Mouse (Mus musculus) left cerebral cortex, postnatal 10 days (tissue): ENCODE measurements around the gene Lcn12. TPM values are rescaled to one million over a fixed set of nuclear protein-coding genes. Genes with fewer than 3 reads are reported as not detected.

Source experiments
- DNase-seq, 2 experiments: peaks; one replicate each; pipeline ENCODE4 v3.0.0; 2021 to 2022; ENCODE audit warnings: low spot score in 2 of 2, mixed read lengths in 1 of 2; ENCODE audit errors: extremely low spot score in 1 of 2
- intact Hi-C: fragments of 180-260 bp; cut with DNase I; formaldehyde crosslinking; loops from one replicate; pipeline ENCODE4 v1.15.1; 2025
- microRNA-seq: library from miRNA; unstranded; fragments of <30 nt; microRNA quantifications from one replicate; pipeline ENCODE4 v1.2.0, GENCODE M21; 2022
- total RNA-seq, 2 experiments: library from RNA; stranded (reverse); gene quantifications; 2 replicates each; pipeline ENCODE4 v1.2.3; 2021

Gene Lcn12
- total RNA-seq, 2 experiments from 2014 or later, result not detected

- intact Hi-C loops, result no loop called here
- no peak for DNase-seq
Measured at GRCm38 (mm10) chr2:25465816-25466635, 27.7 kb downstream of the Lcn12 start.

DNA sequence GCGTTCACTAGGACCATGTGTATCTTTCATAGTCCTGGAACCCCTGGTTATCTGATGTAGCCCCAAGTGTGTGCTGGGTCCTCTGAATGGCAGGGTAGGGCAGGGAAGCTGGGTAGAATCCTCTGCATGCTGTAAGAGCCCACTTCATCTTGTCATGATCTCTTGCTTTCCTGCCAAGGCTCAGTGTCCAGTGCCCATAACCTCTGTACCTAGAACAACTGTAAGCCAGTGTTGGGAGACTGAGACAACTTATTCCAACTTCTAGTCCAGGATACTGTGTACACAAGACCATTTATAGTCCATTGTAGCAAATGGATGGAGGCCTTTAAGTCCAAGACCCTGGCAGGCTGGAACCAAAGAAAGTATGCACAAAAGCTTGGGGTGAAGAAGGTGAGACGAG is 28.5 kb downstream of the Lcn12 start:
- DNase-seq, result no peak
- intact Hi-C loops, result no loop called here

- intact Hi-C loops, result no loop called here
- no peak for DNase-seq
Measured at GRCm38 (mm10) chr2:25463630-25464029, 30.1 kb downstream of the Lcn12 start.

DNA sequence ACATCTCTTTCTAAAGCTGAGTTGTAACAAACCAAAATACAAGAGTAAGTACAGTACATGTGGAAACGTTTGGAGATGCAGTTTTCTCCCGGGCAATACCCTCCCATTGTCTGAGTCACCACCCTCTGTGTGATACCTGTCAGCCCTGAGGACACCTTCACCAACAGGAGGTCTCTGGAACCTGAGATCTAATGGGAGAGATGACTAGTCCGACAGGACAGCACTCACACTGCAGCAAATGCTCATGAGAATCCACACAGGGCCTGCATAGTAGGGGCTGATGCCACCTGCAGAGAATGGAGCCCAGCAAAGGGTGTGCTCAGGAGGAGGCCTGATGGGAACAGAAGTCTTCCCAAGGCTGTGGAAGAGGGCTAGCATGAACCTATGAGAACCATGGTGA is 32.3 kb downstream of the Lcn12 start:
- intact Hi-C loops, result no loop called here

DNA sequence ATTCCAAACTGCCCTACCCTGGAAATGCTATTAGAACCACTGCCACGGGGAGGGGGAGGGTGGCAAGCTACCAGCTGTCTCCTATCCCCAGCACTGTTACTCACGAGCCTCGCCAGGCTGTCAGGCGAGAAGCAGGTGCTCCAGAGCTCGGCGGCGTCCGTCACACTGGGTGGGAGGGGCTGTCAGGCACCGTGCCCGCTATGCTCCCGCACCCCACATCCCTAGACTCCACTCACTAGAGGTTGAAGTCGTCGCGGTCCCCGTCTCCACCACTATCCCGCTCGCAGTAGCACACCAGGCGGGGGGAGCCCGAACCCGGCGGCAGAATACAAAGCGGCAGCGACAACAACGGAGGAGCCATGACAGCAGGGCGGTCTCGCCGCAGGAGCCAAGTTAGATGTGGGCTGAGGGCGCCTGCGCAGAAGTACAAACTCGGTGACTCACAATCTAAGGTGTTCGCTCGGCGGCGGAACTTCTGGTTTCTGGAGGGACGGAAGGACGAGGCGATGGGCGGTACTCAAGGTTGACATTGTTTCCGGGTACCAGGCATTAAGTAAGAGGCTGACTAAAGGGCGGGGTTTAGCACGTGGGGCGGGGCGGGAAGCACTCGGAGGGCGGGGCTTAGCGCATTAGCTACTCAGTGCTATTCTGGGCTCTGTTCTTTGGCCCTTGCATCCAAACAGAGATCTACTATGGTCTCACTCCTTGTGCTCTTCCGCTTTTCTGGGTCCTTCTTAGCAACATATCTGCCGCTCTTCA is 33.0 kb downstream of the Lcn12 start, which contains the start of gene Paxx:
TSS of gene Paxx (minus strand) at position 544 of the 759 bp plus-strand sequence.
- DNase-seq, result peak; percentile 94 to 96
- intact Hi-C loops, result no loop called here

More for the DNA sequence above, 32.3 kb downstream of the Lcn12 start:
- no peak for DNase-seq

DNA sequence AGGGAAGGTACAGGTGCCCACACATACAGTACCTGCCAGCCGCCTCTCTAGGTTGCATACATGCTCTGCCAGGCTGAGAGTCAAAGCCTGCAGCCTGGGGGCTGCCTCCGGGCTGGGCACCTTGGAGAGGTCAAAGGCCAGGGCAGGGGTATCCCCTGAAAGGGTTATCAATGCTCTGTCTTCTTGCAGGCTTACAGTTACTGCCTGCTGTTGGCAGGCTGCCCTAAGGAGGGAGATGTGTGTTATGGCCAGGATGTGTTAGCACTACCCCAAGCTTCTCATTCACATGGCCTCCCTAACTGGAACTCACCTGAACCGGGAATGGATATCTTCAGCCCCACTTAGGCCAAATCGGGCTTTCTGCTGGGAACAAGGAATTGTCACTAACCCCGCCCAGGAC is 33.6 kb downstream of the Lcn12 start:
- intact Hi-C loops, result no loop called here
- DNase-seq, result peak in 1 of 2 experiments; percentile 72

DNA sequence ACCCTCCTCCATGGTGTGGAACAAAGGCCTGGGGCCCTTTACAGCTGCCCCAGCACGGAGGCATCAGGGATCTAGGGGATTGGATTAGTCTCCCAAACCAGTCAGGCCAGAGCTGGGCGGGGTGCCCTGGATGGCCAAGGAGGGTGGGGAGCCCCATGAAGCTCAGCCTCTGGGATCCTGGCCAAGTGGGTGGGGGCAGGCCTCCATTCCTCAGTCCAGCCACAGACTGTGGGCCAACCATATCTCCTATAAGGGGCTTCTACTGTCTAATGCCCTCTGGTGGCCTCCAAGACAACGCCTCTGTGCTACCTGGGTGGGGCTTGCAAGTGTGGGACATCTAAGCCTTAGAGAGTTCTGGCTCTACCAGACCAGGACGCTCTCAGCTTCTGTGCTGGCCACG is 34.8 kb downstream of the Lcn12 start:
- intact Hi-C loops, result no loop called here
- peak in 1 of 2 experiments; percentile 72 for DNase-seq

GRCm38 (mm10) chr2:25457022-25457896 is 36.5 kb downstream of the Lcn12 start:
- intact Hi-C loops, result no loop called here

GRCm38 (mm10) chr2:25456205-25456953 is 37.3 kb downstream of the Lcn12 start, which contains the start of gene Clic3:
Clic3 (plus strand) TSS chr2:25456838.
- DNase-seq, result no peak
- intact Hi-C loops, result no loop called here

More at GRCm38 (mm10) chr2:25457022-25457896, 36.5 kb downstream of the Lcn12 start:
- no peak for DNase-seq

DNA sequence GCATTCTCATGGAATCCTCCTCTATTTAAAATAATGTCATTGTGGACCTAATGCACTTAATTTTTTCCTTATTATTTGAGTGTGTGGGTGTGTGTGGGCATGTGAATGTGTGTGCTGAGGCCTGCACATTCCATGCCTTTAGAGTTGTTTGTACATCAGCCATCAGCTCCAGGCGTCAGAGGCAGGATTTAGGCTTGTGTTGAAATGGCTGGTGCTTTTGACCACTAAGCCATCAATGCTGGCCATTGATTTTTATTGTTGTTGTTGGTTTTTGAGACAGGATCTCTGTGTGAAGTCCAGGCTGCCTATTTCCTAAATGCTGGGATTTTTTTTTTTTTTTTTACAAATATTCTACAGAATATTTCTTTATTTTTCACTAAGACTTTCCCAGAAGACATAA is 40.8 kb downstream of the Lcn12 start:
- intact Hi-C loops, result no loop called here
- DNase-seq, result no peak

GRCm38 (mm10) chr2:25450853-25451647 is 42.7 kb downstream of the Lcn12 start:
- DNase-seq, result no peak
- intact Hi-C loops, result no loop called here

GRCm38 (mm10) chr2:25442682-25443081 is 51.0 kb downstream of the Lcn12 start:
- no peak for DNase-seq
- intact Hi-C loops, result no loop called here

- no peak for DNase-seq
- intact Hi-C loops, result no loop called here
Measured at GRCm38 (mm10) chr2:25441067-25441466, 52.6 kb downstream of the Lcn12 start.

Small RNAs within 50 kb of the gene (microRNA-seq; reads per million reads assigned to microRNA genes)
- gene Mir3087, result 6.3 reads per million, percentile 23 among the genes with 10 or more reads in this experiment

Other genes starting within 250 kb of the Lcn12 start
- gene AL732309.1, start 247.0 kb downstream of the Lcn12 start, total RNA-seq, result 1 to 10 TPM in 1 of 2 experiments, not detected in 1; 2.4 TPM
- 10 to 100 TPM; 30.5 to 31.4 TPM for gene Tmem203, start 238.5 kb downstream of the Lcn12 start, total RNA-seq
- gene Tprn, start 231.3 kb downstream of the Lcn12 start, total RNA-seq, result 10 to 100 TPM; 10.8 to 14.6 TPM
- gene Ssna1, start 221.5 kb downstream of the Lcn12 start, total RNA-seq, result 10 to 100 TPM; 72.1 to 81.0 TPM
- 10 to 100 TPM; 79.7 to 85.1 TPM for gene Anapc2, start 221.4 kb downstream of the Lcn12 start, total RNA-seq
- gene Tmem210, start 205.8 kb downstream of the Lcn12 start, total RNA-seq, result not detected
- not detected for gene Lrrc26, start 204.0 kb downstream of the Lcn12 start, total RNA-seq
- 100 to 1,000 TPM; 386 to 400 TPM for gene Grin1, start 174.7 kb downstream of the Lcn12 start, total RNA-seq
- 10 to 100 TPM; 57.6 to 64.0 TPM for gene Man1b1, start 161.6 kb downstream of the Lcn12 start, total RNA-seq
- 10 to 100 TPM; 24.7 to 28.5 TPM for gene Dpp7, start 137.6 kb downstream of the Lcn12 start, total RNA-seq
- gene Uap1l1, start 128.2 kb downstream of the Lcn12 start, total RNA-seq, result 10 to 100 TPM in 1 of 2 experiments, 1 to 10 TPM in 1; 6.3 to 12.1 TPM
- gene Sapcd2, start 121.6 kb downstream of the Lcn12 start, total RNA-seq, result 1 to 10 TPM; 9.6 to 9.9 TPM
- 10 to 100 TPM; 12.2 to 15.6 TPM for gene Entpd2, start 98.0 kb downstream of the Lcn12 start, total RNA-seq
- gene Npdc1, start 94.6 kb downstream of the Lcn12 start, total RNA-seq, result 100 to 1,000 TPM; 401 to 408 TPM
- gene Fut7, start 70.6 kb downstream of the Lcn12 start, total RNA-seq, result under 1 TPM; 0.22 to 0.41 TPM
- 100 to 1,000 TPM; 113 to 121 TPM for gene Abca2, start 65.2 kb downstream of the Lcn12 start, total RNA-seq
- gene Clic3, start 37.1 kb downstream of the Lcn12 start, total RNA-seq, result under 1 TPM in 1 of 2 experiments, not detected in 1; 0.87 TPM
- 10 to 100 TPM; 72.0 to 79.5 TPM for gene Paxx, start 32.8 kb downstream of the Lcn12 start, total RNA-seq
- gene Ptgds, start 23.9 kb downstream of the Lcn12 start, total RNA-seq, result 1,000 to 10,000 TPM; 1,004 to 1,053 TPM
- 100 to 1,000 TPM; 127 TPM for gene Fbxw5, start 6.8 kb upstream of the Lcn12 start, total RNA-seq
- 1 to 10 TPM; 1.2 to 2.3 TPM for gene C8g, start 7.8 kb upstream of the Lcn12 start, total RNA-seq
- gene Traf2, start 53.0 kb upstream of the Lcn12 start, total RNA-seq, result 1 to 10 TPM; 7.8 to 8.6 TPM
- 100 to 1,000 TPM; 181 to 191 TPM for gene Edf1, start 63.9 kb upstream of the Lcn12 start, total RNA-seq
- gene Mamdc4, start 80.9 kb upstream of the Lcn12 start, total RNA-seq, result 1 to 10 TPM; 1.7 to 2.2 TPM
- gene Phpt1, start 81.3 kb upstream of the Lcn12 start, total RNA-seq, result 100 to 1,000 TPM; 103 to 105 TPM
- gene Ajm1, start 87.8 kb upstream of the Lcn12 start, total RNA-seq, result 100 to 1,000 TPM; 104 to 108 TPM
- 10 to 100 TPM; 81.8 to 96.7 TPM for gene Rabl6, start 114.6 kb upstream of the Lcn12 start, total RNA-seq
- not detected for gene Ccdc183, start 123.8 kb upstream of the Lcn12 start, total RNA-seq
- 10 to 100 TPM; 20.5 to 24.5 TPM for gene Tmem141, start 128.1 kb upstream of the Lcn12 start, total RNA-seq
- gene Fcna, start 134.1 kb upstream of the Lcn12 start, total RNA-seq, result under 1 TPM; 0.69 to 0.99 TPM
- not detected for gene Lcn8, start 159.2 kb upstream of the Lcn12 start, total RNA-seq
- gene Lcn5, start 164.0 kb upstream of the Lcn12 start, total RNA-seq, result not detected
- gene Lcn6, start 182.9 kb upstream of the Lcn12 start, total RNA-seq, result not detected
- gene Lcn10, start 188.8 kb upstream of the Lcn12 start, total RNA-seq, result not detected
- not detected for gene Obp2a, start 206.1 kb upstream of the Lcn12 start, total RNA-seq
- gene Bmyc, start 212.8 kb upstream of the Lcn12 start, total RNA-seq, result 10 to 100 TPM; 80.8 to 95.4 TPM
- not detected for gene Obp2b, start 243.1 kb upstream of the Lcn12 start, total RNA-seq